Mouse (Mus musculus): ENCODE data around the gene Pef1.

GRCm38 (mm10) chr4:130154250-130154649 is 51.9 kb downstream of the Pef1 start:
- no peak for TF ChIP-seq CTCF (IDR thresholded peaks at IDR 0.05)
- no peak for TF ChIP-seq EP300 (IDR thresholded peaks at IDR 0.05; ENCODE audit: insufficient read depth, low read depth, low read length)
